In genomic region chr10:31608441-31609065, GRCm38 (mm10) we compare ENCODE assay signal across 8 mouse cellular contexts. TPM values are rescaled to one million over a fixed set of nuclear protein-coding genes. Genes with fewer than 3 reads are reported as not detected.
DNase-seq lines count a peak whose midpoint lies in the region; ATAC-seq and TF ChIP-seq lines count a peak whose summit lies in the region.

No protein-coding gene starts in this region.

- DNase-seq in thymus, postnatal 14 days: peak; percentile 3
- DNase-seq in thymus, postnatal 0 days (ENCODE audit: low spot score): no peak
- DNase-seq in cerebellum, postnatal 14 days: peak; percentile 52 to 62
- peak; percentile 15 for DNase-seq in gastrocnemius, postnatal 25 days
- peak; percentile 40 for DNase-seq in liver, postnatal 0 days
- DNase-seq in retina, embryonic 14.5 days (ENCODE audit: low spot score): peak; percentile 50

- H3K36me3 ChIP-seq in intestine, postnatal 0 days (ENCODE audit: control insufficient read depth, insufficient read depth): no peaks in the 10 kb centered on the region
- no peaks in the 10 kb centered on the region for H3K36me3 ChIP-seq in liver, postnatal 0 days (replicated peaks; ENCODE audit: insufficient read depth, low read length)

- peak overlapping the region; percentile 97 for H3K9ac ChIP-seq in intestine, postnatal 0 days (ENCODE audit: low read depth, low read length)
- peak overlapping the region; percentile 68 for H3K9ac ChIP-seq in liver, postnatal 0 days (replicated peaks)

- peak; percentile 51 for TF ChIP-seq CTCF in intestine, postnatal 0 days (IDR thresholded peaks at IDR 0.05; ENCODE audit: low read depth)
- TF ChIP-seq CTCF in liver, postnatal 0 days (IDR thresholded peaks at IDR 0.05; ENCODE audit: low read depth): peak; percentile 13; the same call in 1 of the 2 replicates

- H3K4me2 ChIP-seq in intestine, postnatal 0 days (replicated peaks; ENCODE audit: low read depth): peak overlapping the region; percentile 94
- peak overlapping the region; percentile 79 for H3K4me2 ChIP-seq in liver, postnatal 0 days (ENCODE audit: low read depth, low read length)

- H3K4me3 ChIP-seq in intestine, postnatal 0 days (ENCODE audit: low read depth, low read length): peak overlapping the region; percentile 85
- peak overlapping the region; percentile 71 for H3K4me3 ChIP-seq in liver, postnatal 0 days (ENCODE audit: low read depth, low read length)

- H3K9me3 ChIP-seq in intestine, postnatal 0 days (ENCODE audit: control insufficient read depth): no peaks in the 10 kb centered on the region
- H3K9me3 ChIP-seq in liver, postnatal 0 days (ENCODE audit: low read length): no peaks in the 10 kb centered on the region

- no peaks in the 10 kb centered on the region for H3K27me3 ChIP-seq in intestine, postnatal 0 days (replicated peaks; ENCODE audit: control insufficient read depth, insufficient read depth, low read length)
- peaks cover 8% of the 10 kb centered on the region for H3K27me3 ChIP-seq in liver, postnatal 0 days (ENCODE audit: insufficient read depth, low read length)

- peak overlapping the region; percentile 87 for H3K27ac ChIP-seq in intestine, postnatal 0 days (ENCODE audit: low read depth, low read length)
- peak overlapping the region; percentile 59 for H3K27ac ChIP-seq in liver, postnatal 0 days (ENCODE audit: low read depth)

- TF ChIP-seq EP300 in liver, postnatal 0 days (IDR thresholded peaks at IDR 0.05; ENCODE audit: low read depth): no peak

- WGBS in intestine, postnatal 0 days: under 1% methylated on average over 51 of the region's 60 CpGs
- WGBS in liver, postnatal 0 days (ENCODE audit: insufficient replicate concordance): 2% methylated on average over 28 of the region's 60 CpGs

- peaks cover 7% of the 10 kb centered on the region for H3K4me1 ChIP-seq in intestine, postnatal 0 days (replicated peaks; ENCODE audit: control insufficient read depth, insufficient read depth, low read length)
- peaks cover 11% of the 10 kb centered on the region for H3K4me1 ChIP-seq in liver, postnatal 0 days (ENCODE audit: insufficient read depth)

- peak; percentile 51 for ATAC-seq in intestine, postnatal 0 days
- peak; percentile 30; the same call in 1 of the 2 replicates for ATAC-seq in liver, postnatal 0 days
- ATAC-seq in CD4-positive, CD25-positive, alpha-beta regulatory T cell, adult 4 months: no peak

RNA-seq across cellular contexts. Expression of gene Rnf217, which starts 0.4 kb away (rescaled TPM):
- 0.22 and 0.23 TPM in 2 replicates for polyA plus RNA-seq in thymus, postnatal 0 days (2015; fragmentation: Nextera tagmentation; extraction: Ambion mirVana)
- total RNA-seq in gastrocnemius, postnatal 25 days (2021): 1 to 10 TPM; 6.7 to 6.9 TPM
- polyA plus RNA-seq in intestine, postnatal 0 days (2015; fragmentation: Nextera tagmentation; extraction: Ambion mirVana): 1.9 and 2.0 TPM in 2 replicates
- polyA plus RNA-seq in liver, postnatal 0 days (2015; fragmentation: Nextera tagmentation; extraction: Ambion mirVana): 0.52 and 0.56 TPM in 2 replicates
- under 1 TPM in 1 of 2 experiments, not detected in 1; 0.03 TPM for polyA plus RNA-seq in CD4-positive, CD25-positive, alpha-beta regulatory T cell, adult 4 months (2017; shearing (Covaris generic))
